Comparison of ENCODE assay signal across 10 mouse cellular contexts in the genomic region with DNA sequence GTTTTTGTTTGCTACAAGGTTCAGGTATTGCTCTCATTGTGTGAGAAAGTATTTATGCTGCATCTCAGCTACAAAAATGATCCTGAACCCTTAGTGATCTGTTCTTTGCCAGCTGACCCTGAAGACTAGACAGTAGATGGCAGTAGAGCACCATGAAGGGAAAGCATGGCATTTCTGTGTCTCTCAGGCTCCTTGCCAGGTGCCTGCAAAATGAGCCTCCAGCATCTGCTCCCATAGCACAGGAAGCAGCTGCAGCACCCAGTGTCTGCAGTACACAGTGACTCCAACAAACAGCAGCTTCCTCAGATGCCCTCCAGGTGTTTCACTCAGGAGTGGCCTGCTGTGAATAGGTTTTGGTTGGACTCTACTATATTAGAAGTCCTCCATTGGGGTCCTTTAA. TPM values are rescaled to one million over a fixed set of nuclear protein-coding genes. Genes with fewer than 3 reads are reported as not detected.
A peak's percentile ranks its signal among the peaks of the same experiment; 100 is the strongest.
DNase-seq lines count a peak whose midpoint lies in the region; ATAC-seq and TF ChIP-seq lines count a peak whose summit lies in the region.
"Not testable (repeated sequence)": the region's sequence is repeated elsewhere in the genome, so short reads cannot be mapped to it uniquely, and the experiment has no call there.
"Had no signal": no experiment of that assay in that cellular context is flagged by ENCODE, and none has a peak within 500 bp of the region (broad histone marks: within the 10 kb centered on the region; RNA-seq: fewer than 3 reads in every experiment).

No protein-coding gene starts in this region.

- not testable (repeated sequence) for H3K4me2 ChIP-seq in CH12.LX (ENCODE audit: insufficient read depth, low read depth, poor library complexity, severe bottlenecking); forebrain, embryonic 13.5 days; liver, embryonic 14.5 days (ENCODE audit: low read depth); neural tube, embryonic 13.5 days

- in situ Hi-C loops in CH12.LX (cut with MboI; ENCODE audit: low pct_ligation_motif_present, low pct_unique_long_range_greater_than_20kb, low sequenced_read_pairs): loop anchor here (25.0 kb wide), 1 partner anchor 432 kb away; no protein-coding TSS in a partner anchor

- not testable (repeated sequence) for H3K36me3 ChIP-seq in CH12.LX (replicated peaks in 1 of 2; ENCODE audit: control insufficient read depth in 1 of 2, insufficient read depth in 1 of 2, low read length in 1 of 2); forebrain, embryonic 13.5 days (ENCODE audit: poor library complexity, severe bottlenecking); liver, embryonic 14.5 days (replicated peaks; ENCODE audit: control insufficient read depth, insufficient read depth, low read depth); neural tube, embryonic 13.5 days

- not testable (repeated sequence) for H3K9ac ChIP-seq in CH12.LX (ENCODE audit: insufficient read depth, low read depth); forebrain, embryonic 13.5 days; liver, embryonic 14.5 days (replicated peaks); neural tube, embryonic 13.5 days

- TF ChIP-seq EP300 in CH12.LX (IDR thresholded peaks at IDR 0.05; ENCODE audit: low read length); liver, embryonic 14.5 days (IDR thresholded peaks at IDR 0.05; ENCODE audit: low read depth): not testable (repeated sequence)

- not testable (repeated sequence) for H3K9me3 ChIP-seq in CH12.LX (replicated peaks; ENCODE audit: low read length); forebrain, embryonic 13.5 days (replicated peaks); liver, embryonic 14.5 days (ENCODE audit: control insufficient read depth, low read length); neural tube, embryonic 13.5 days

- H3K79me2 ChIP-seq in CH12.LX (replicated peaks; ENCODE audit: control insufficient read depth, extremely low read depth, insufficient read depth, poor library complexity, severe bottlenecking): not testable (repeated sequence)

- peak in 1 of 2 experiments; percentile 57; a peak in 2 of 4 replicates for TF ChIP-seq CTCF in CH12.LX (conservative IDR thresholded peaks at IDR 0.05 in 1 of 2, IDR thresholded peaks at IDR 0.05 in 1 of 2; ENCODE audit: low read depth in 2 of 2, low read length in 2 of 2)
- TF ChIP-seq CTCF in liver, embryonic 14.5 days (IDR thresholded peaks at IDR 0.05; ENCODE audit: low read depth): peak; percentile 53

- peak; percentile 42 for TF ChIP-seq RAD21 in CH12.LX (IDR thresholded peaks at IDR 0.05; ENCODE audit: low read depth, low read length)

- ATAC-seq in forebrain, embryonic 13.5 days: 0 out of 2 replicates have a peak, but pooled peaks have one; percentile 43
- ATAC-seq in liver, embryonic 14.5 days (ENCODE audit: insufficient read depth): not testable (repeated sequence)
- peak; percentile 63; the same call in 1 of the 2 replicates for ATAC-seq in neural tube, embryonic 13.5 days (ENCODE audit: low read depth)

- dilution Hi-C loops in CH12.LX (cut with MboI; ENCODE audit: extremely low pct_ligation_motif_present, extremely low pct_unique_long_range_greater_than_20kb, low sequenced_read_pairs): not testable (repeated sequence)

- H3K4me1 ChIP-seq in CH12.LX (ENCODE audit: control insufficient read depth in 1 of 2, insufficient read depth in 2 of 2); forebrain, embryonic 13.5 days; liver, embryonic 14.5 days (replicated peaks; ENCODE audit: control insufficient read depth in 2 of 2, insufficient read depth in 2 of 2, low read length in 1 of 2); neural tube, embryonic 13.5 days (replicated peaks): not testable (repeated sequence)

- peaks cover 24% of the 10 kb centered on the region for H3K27me3 ChIP-seq in CH12.LX (replicated peaks)
- H3K27me3 ChIP-seq in forebrain, embryonic 13.5 days; liver, embryonic 14.5 days (ENCODE audit: control insufficient read depth, insufficient read depth, low read length); neural tube, embryonic 13.5 days: not testable (repeated sequence)

- TF ChIP-seq POLR2A in CH12.LX (IDR thresholded peaks at IDR 0.05; ENCODE audit: low read depth, low read length): not testable (repeated sequence)

- peak; percentile 28 for DNase-seq in CH12.LX (ENCODE audit: extremely low read depth)
- DNase-seq in brain, embryonic 18.5 days (ENCODE audit: low read depth, low spot score): peak; percentile 47
- DNase-seq in heart, postnatal 14 days: peak; percentile 35 to 70
- DNase-seq in kidney, postnatal 4 days: peak; percentile 49 to 67
- not testable (repeated sequence) for DNase-seq in liver, embryonic 14.5 days (ENCODE audit: low read depth in 3 of 3, low spot score in 3 of 3)
- peak; percentile 51 to 71 for DNase-seq in thymus, adult 18-20 months

- intact Hi-C loops in heart, postnatal 14 days (cut with DNase I): loop anchor here (5.0 to 10.0 kb wide), 2 partner anchors 369 to 432 kb away; no protein-coding TSS in a partner anchor

- H3K4me3 ChIP-seq in CH12.LX (replicated peaks in 1 of 3; ENCODE audit: low read depth in 2 of 3, low read length in 2 of 3, poor library complexity in 1 of 3); forebrain, embryonic 13.5 days; liver, embryonic 14.5 days (ENCODE audit: insufficient read depth in 1 of 2, low read depth in 2 of 2, low read length in 2 of 2); neural tube, embryonic 13.5 days: not testable (repeated sequence)

- not testable (repeated sequence) for H3K27ac ChIP-seq in CH12.LX (ENCODE audit: insufficient read depth, low read depth); forebrain, embryonic 13.5 days; liver, embryonic 14.5 days; neural tube, embryonic 13.5 days (replicated peaks)

TF ChIP-seq in CH12.LX, 34 proteins besides CTCF, POLR2A, EP300 and RAD21:
- TF ChIP-seq SMC3 (IDR thresholded peaks at IDR 0.05; ENCODE audit: low read depth, low read length): peak; percentile 41

RNA-seq across cellular contexts. Expression of a gene that starts 12.9 kb away (rescaled TPM):
- 0.13 and 0.17 TPM in 2 replicates for total RNA-seq in CH12.LX (2012; rRNA removed)
- total RNA-seq in CH12.LX (2014; rRNA removed): not detected in 2 replicates
- not detected in 2 replicates for polyA plus RNA-seq in CH12.LX (2012; ENCODE audit: insufficient read length, low read depth)
- polyA plus RNA-seq in forebrain, embryonic 13.5 days (2015; fragmentation: Nextera tagmentation; extraction: Ambion mirVana): not detected in 2 replicates
- total RNA-seq in heart, postnatal 14 days (2021): not detected
- not detected in 2 replicates for polyA plus RNA-seq in liver, embryonic 14.5 days (2012; rRNA removed)
- not detected in 2 replicates for polyA plus RNA-seq in liver, embryonic 14.5 days (2014; fragmentation: Nextera tagmentation; extraction: Ambion mirVana)
- polyA plus RNA-seq in neural tube, embryonic 13.5 days (2015; fragmentation: Nextera tagmentation; extraction: Ambion mirVana): not detected in 2 replicates
- total RNA-seq: gastrocnemius, postnatal 4 days had no signal
- polyA plus RNA-seq: liver, embryonic 13.5 days had no signal

RNA-seq across cellular contexts. Expression of a gene that starts 29.4 kb away (rescaled TPM):
- total RNA-seq in CH12.LX (2012; rRNA removed) (16.7 and 21.4 TPM in 2 replicates), CH12.LX (2014; rRNA removed) (0.43 and 0.78 TPM in 2 replicates)
- polyA plus RNA-seq in CH12.LX (2012; ENCODE audit: insufficient read length, low read depth): 0.66 and 1.5 TPM in 2 replicates
- not detected in 2 replicates for polyA plus RNA-seq in forebrain, embryonic 13.5 days (2015; fragmentation: Nextera tagmentation; extraction: Ambion mirVana)
- not detected for total RNA-seq in heart, postnatal 14 days (2021)
- polyA plus RNA-seq in liver, embryonic 14.5 days (2012; rRNA removed): not detected in 2 replicates
- polyA plus RNA-seq in liver, embryonic 14.5 days (2014; fragmentation: Nextera tagmentation; extraction: Ambion mirVana): not detected in 2 replicates
- not detected in 2 replicates for polyA plus RNA-seq in neural tube, embryonic 13.5 days (2015; fragmentation: Nextera tagmentation; extraction: Ambion mirVana)
- total RNA-seq: gastrocnemius, postnatal 4 days had no signal
- polyA plus RNA-seq: liver, embryonic 13.5 days had no signal
